Mouse (Mus musculus) liver, adult (tissue): ENCODE measurements at regions not wholly inside any gene's neighbourhood (a gene's known extent, or its start where the extent isn't known, plus 50 kb on each side); places are given as distances from the start of the nearest gene placed in this dataset.
A peak's percentile ranks its signal among the peaks of the same experiment; 100 is the strongest.

Experiments
- GATA4 ChIP-seq: IDR thresholded peaks from 2 replicates; pipeline ENCODE4 v1.6.1; 2014; ENCODE audit warnings: mild to moderate bottlenecking, low read length; ENCODE audit not compliant: insufficient replicate concordance

DNA sequence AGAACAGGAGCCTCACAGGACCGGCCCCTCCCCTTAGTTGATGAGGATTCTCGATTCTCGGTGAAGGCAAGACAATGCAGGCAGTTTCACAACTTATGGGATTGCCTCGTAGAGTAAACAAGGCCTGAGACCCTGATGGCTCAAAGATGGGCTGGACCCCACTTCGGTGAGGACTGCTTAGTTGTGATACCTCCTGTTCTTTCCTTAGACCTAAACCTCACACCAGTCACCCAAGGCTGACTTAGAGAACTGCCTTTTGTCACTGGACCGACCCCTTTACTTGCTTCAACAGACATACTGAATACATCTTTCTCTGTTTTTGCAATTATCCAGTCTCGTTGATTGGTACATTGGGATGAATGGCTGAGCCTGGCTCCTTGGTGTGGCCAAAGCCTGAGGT is 192.1 kb downstream of the Cd83 start:
- TF ChIP-seq GATA4 = no peak

DNA sequence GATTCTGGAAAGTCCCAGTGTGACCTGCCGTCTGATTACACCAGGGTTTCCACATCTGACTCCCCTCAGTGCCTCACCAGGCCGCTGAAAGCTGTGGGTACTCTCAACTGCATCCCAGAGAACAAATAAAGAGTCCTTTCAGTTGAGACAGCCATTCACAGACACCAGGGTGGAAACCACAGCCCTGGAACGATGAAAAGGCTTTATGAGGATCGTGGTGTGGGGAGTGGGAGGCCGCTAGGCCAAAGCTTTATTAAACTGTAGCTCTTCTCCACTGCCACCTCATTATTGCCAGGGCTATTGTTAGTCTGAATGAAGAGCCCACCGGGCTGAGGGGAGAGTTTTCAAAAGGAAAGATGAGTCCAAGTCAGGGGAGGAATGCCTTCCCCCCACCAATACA is 202.8 kb downstream of the Cd83 start:
- TF ChIP-seq GATA4 = no peak

DNA sequence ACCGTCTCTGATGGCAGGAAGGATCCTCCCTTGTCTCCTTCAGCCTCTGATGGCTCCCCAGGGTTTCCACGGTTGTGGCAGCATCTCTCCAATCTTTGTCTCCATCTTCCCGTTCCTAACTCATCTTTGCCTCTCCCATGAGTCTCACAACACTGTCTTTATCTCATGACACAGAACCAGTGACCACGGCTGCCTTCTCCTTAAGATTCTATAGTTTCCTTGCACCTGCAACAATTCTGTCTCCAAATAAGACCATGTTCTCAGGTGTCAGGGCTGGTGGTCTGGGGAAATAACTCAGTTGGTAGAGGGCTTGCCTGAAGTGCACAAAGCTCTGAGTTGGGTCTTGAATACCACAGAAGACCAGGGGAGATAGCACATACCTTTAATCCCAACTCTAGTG is 203.8 kb downstream of the Cd83 start:
- no peak for TF ChIP-seq GATA4

DNA sequence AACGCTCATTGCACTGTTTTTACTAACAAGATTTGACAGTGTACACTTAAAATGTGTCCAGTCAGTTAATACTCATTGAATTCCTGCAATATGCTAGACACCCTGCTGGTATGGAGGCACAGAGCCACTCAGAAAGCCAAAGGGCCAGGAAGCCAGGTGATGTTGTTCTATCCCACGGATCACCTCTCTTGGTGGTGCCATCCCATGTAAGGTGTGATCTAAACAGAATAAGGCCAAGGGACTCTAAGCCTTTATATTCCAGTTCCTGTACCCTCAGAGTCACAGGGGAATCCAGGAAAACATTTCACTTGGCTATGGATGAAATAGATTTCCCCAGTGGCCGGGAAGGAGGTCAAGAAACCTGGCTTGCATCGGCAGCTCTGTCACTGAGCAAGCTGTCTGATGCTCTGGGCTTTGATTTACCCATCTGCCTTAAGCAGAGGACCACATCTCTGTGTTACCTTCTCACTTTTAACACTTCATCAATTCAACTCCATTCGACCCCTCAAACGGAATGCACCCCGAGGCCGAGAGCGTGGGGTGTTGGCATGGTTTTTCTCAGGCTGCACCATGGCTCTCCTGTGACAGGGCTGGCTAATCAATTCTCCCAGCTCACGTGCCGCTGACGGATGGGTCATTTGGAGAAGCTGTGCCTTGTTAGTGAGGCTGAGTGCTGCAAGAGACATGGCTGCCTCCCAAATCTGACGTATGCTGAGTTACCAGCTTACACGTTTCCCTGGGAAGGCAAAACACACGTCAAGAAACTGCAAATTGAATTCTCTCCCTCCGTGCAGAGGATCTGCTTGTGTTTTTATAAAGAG is 205.9 kb downstream of the Cd83 start:
- TF ChIP-seq GATA4 = no peak

GRCm38 (mm10) chr13:43991774-43992173 is 207.2 kb downstream of the Cd83 start:
- TF ChIP-seq GATA4 = no peak

DNA sequence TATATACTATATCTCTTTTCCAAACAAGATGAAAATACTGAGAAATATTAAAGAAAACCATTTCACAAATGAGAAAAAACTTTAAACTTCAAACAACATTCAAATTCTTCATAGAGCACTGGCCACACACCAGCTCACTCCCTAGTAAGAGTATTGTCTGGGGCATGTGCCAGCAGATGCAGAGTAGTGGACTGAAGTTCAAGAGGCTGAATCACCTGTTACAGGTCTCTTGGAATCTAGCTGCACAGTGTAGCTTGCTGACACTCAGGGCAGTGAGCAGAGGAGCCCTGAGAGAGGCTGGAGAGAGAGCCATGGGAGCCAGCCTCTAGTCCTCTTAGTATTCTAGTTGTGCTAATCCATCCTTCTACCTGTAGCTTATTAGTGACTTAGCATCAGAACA is 208.4 kb downstream of the Cd83 start:
- TF ChIP-seq GATA4 = no peak

DNA sequence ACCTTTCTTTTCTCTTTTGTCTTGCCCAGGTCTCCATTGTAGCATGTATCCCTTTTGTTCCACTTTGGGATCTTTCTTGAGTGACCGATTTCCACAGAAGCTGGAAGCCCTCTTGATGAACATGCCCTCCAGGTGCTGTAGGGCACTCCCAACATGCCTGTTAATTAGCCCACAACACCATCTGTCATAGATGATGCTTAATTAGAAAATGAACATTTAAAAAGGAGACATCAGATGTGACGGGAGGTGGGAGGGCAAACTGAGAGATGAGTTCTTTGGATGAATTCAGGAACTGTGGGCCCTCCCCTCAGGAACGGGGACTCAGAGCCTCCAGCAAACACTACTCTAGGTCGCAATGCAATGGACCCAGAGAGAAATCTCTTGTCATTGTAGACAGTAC is 209.8 kb downstream of the Cd83 start:
- no peak for TF ChIP-seq GATA4

GRCm38 (mm10) chr13:43995623-43996022 is 211.0 kb downstream of the Cd83 start:
- no peak for TF ChIP-seq GATA4

DNA sequence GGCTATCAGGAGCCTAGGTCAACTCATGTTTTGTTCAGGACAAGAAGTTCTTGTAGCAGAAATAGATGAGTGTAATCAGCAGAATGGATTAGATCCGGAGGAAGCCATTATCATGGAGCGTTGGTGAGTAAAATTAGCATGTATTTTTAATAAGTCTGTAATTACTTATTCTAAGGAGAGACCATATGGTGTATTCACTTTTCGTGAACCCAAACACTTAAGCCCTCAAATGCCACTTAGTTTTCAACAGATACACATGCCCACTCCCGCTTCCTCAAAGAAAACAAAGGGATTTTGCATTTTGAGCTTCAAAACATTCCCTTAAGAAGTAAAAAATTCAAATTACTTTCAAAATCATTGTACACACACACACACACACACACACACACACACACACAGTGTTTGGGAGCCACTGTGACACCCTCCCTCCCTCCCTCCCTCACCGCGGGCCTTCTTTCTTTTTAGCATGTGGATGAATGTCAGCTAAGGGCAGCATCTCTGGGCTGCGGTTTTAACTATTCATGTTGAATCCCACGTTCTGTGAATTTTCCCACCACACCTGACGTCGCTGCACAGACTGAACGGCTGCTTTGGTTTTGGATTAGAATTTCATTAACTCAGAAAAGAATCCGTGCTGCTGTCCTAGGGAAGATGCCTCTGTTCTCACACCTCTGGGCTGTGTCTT is 217.4 kb downstream of the Cd83 start:
- TF ChIP-seq GATA4 = no peak

DNA sequence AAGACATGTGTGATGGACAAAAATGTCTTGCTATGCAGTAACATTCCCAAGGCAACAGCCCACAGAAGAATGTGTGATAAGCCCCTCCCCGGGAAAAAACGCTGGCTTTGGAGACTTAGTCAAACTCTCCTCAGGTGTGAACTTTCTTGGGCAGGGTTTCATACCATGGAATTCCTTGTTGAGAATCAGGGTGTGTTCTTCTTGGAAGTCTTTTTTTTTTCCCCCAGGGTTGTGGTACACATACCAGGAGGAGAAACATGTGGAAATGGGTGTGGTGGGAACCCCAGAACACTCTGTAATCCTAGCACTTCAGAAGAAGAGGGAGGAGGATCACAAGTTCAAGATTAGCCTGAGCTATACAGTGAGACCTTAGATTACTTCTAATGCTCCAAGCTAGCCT is 228.3 kb downstream of the Cd83 start:
- TF ChIP-seq GATA4 = no peak

GRCm38 (mm10) chr13:44018489-44019303 is 234.1 kb downstream of the Cd83 start:
- TF ChIP-seq GATA4 = no peak

DNA sequence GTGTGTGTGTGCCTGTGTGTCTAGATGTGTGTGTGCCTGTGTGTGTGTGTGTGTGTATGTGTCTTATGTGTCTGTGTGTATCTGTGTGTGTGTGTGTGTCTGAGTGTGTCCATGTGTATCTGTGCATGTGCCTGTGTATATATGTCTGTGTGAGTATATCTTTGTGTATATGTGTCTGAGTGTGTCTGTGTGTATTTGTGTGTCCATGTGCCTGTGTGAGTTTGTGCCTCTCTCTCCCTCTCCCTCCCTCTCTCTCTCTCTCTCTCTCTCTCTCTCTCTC is 234.7 kb downstream of the Cd83 start:
- no peak for TF ChIP-seq GATA4

- no peak for TF ChIP-seq GATA4
These were observed 236.3 kb downstream of the Cd83 start for GRCm38 (mm10) chr13:44020851-44021250.

DNA sequence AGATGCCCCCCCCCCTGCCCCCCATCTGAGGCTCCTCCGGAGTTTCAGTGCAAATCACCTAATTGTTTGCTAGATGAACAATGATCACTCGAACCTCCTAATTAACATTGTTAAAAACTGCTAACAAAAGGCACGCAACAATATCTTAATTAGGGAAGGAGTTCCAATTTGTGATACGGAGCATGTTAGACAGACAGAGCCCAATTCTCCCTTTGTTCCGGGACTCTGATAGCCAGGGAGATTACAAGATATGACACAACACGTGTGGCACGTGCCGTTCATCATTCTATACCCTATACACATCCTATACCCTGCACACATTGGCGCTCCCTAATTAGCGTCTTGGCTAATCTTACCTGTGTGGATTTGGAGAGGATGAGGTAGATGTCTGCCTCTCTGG is 237.5 kb downstream of the Cd83 start:
- no peak for TF ChIP-seq GATA4

- peak; percentile 72 for TF ChIP-seq GATA4
These were observed 240.0 kb downstream of the Cd83 start for GRCm38 (mm10) chr13:44024612-44025011.

GRCm38 (mm10) chr13:44026321-44027255 is 242.0 kb downstream of the Cd83 start:
- peak; percentile 96 for TF ChIP-seq GATA4

DNA sequence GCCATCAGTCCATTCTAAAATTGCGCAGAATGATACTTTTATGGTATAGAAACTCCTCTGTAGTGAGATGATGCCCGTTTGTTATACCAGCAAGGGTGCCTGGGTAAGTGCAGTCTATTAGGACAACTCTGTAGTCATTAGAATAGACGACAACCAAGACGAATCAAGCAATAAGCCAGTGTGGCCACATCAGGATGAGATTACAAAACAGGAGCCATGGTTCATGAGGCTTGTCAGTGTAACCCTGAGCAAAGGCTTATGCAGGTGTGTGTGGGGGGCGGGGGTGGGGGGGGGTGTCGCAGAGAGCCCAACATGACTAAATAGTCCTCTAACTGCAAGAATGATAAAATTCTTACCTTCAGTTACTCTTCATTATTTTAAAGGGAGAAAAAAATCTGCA is 243.5 kb downstream of the Cd83 start:
- TF ChIP-seq GATA4 = no peak
